Mouse (Mus musculus) olfactory bulb, adult 2 months (tissue): ENCODE data around the gene Nbea. TPM values are rescaled to one million over a fixed set of nuclear protein-coding genes. Genes with fewer than 3 reads are reported as not detected.
A peak's percentile ranks its signal among the peaks of the same experiment; 100 is the strongest.

ENCODE experiments used
- H3K27ac ChIP-seq: fragments of 200-500 bp; 2 replicates; pipeline ENCODE4 v1.5.1; 2012; ENCODE audit warnings: low read depth, low read length; ENCODE audit not compliant: insufficient read depth
- H3K4me1 ChIP-seq: fragments of 200-500 bp; 2 replicates; pipeline ENCODE4 v1.6.1; 2012; ENCODE audit warnings: low read length; ENCODE audit not compliant: control insufficient read depth, insufficient read depth
- H3K4me3 ChIP-seq: fragments of 200-500 bp; 2 replicates; pipeline ENCODE4 v1.5.1; 2012; ENCODE audit warnings: mild to moderate bottlenecking, low read depth, low read length, moderate library complexity; ENCODE audit not compliant: insufficient read depth
- CTCF ChIP-seq: fragments of 200-500 bp; IDR thresholded peaks from 2 replicates; pipeline ENCODE4 v1.5.1; 2012; ENCODE audit warnings: low read depth, mild to moderate bottlenecking, low read length, moderate library complexity; ENCODE audit not compliant: insufficient read depth
- POLR2A ChIP-seq: fragments of 200-500 bp; IDR thresholded peaks from 2 replicates; pipeline ENCODE4 v1.6.1; 2012; ENCODE audit warnings: mild to moderate bottlenecking, low read depth, low read length, moderate library complexity; ENCODE audit not compliant: insufficient read depth
- WGBS: fragments of 180-500 bp; shearing (Covaris S2); methylation state at CpG from one replicate; pipeline ENCODE4 v1.1.7; 2018; 5-methylcytosine and 5-hydroxymethylcytosine counted together
- polyA plus RNA-seq: library from polyadenylated mRNA; stranded (reverse); fragments of >200 nt; gene quantifications from 2 replicates; pipeline ENCODE4 v1.2.4, GENCODE M21; 2012; ENCODE audit warnings: low replicate concordance; ENCODE audit not compliant: missing spikeins, insufficient read depth, insufficient read length

Gene Nbea
- polyA plus RNA-seq, 1 experiment, result 109 TPM

- WGBS, result 4% methylated on average over 4 of the region's 4 CpGs
- Histone ChIP-seq H3K4me3 (no peak overlapping the region), H3K27ac (peak overlapping the region; percentile 46), H3K4me1 (peaks cover 8% of the 10 kb centered on the region)
- TF ChIP-seq CTCF, result no peak
- no peak for TF ChIP-seq POLR2A
These were observed 498.6 kb downstream of the Nbea start for GRCm38 (mm10) chr3:55684892-55685291.

GRCm38 (mm10) chr3:55677691-55678090 is 505.8 kb downstream of the Nbea start:
- no peaks in the 10 kb centered on the region for H3K4me1 ChIP-seq
- WGBS, result 74% methylated on average over 2 of the region's 2 CpGs
- H3K4me3 ChIP-seq, result no peak overlapping the region
- no peak overlapping the region for H3K27ac ChIP-seq
- TF ChIP-seq POLR2A (no peak), CTCF (no peak)

- no peaks in the 10 kb centered on the region for H3K4me1 ChIP-seq
- TF ChIP-seq POLR2A (no peak), CTCF (no peak)
- 94% methylated on average over 7 of the region's 7 CpGs for WGBS
- no peak overlapping the region for H3K27ac ChIP-seq
- H3K4me3 ChIP-seq, result no peak overlapping the region
These were observed 509.3 kb downstream of the Nbea start for GRCm38 (mm10) chr3:55674185-55674584.

- no peaks in the 10 kb centered on the region for H3K4me1 ChIP-seq
- TF ChIP-seq CTCF (no peak), POLR2A (no peak)
- no peak overlapping the region for H3K27ac ChIP-seq
- WGBS, result 70% methylated on average over 6 of the region's 6 CpGs
- H3K4me3 ChIP-seq, result no peak overlapping the region
These were observed 516.5 kb downstream of the Nbea start for GRCm38 (mm10) chr3:55667048-55667447.

DNA sequence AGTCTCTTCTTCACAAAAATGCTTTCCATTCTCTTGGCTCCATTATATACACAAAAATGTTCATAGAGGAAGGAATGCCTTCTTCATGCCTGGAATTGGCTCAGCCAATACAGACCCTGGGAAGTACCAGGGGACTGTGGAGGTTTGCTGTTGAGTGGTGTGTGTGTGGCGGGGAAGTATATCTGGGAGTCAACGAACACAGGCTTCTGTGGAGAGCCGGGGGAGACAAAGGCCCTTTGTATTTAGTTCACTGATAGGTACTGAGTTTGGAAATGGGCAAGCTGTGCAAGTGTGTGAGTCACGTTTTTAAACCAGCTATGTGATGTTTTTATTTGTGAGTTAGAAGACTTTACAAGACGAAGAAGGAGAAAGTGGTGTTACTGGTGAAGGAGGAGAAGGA is 517.6 kb downstream of the Nbea start:
- Histone ChIP-seq H3K4me3 (no peak overlapping the region), H3K27ac (no peak overlapping the region), H3K4me1 (no peaks in the 10 kb centered on the region)
- TF ChIP-seq POLR2A (no peak), CTCF (no peak)
- WGBS, result 53% methylated on average over 5 of the region's 5 CpGs

GRCm38 (mm10) chr3:55664713-55665112 is 518.8 kb downstream of the Nbea start:
- Histone ChIP-seq H3K4me1 (no peaks in the 10 kb centered on the region), H3K4me3 (no peak overlapping the region), H3K27ac (no peak overlapping the region)
- 86% methylated on average over 3 of the region's 3 CpGs for WGBS
- TF ChIP-seq CTCF, result no peak
- TF ChIP-seq POLR2A, result no peak

GRCm38 (mm10) chr3:55661678-55662445 is 521.6 kb downstream of the Nbea start:
- Histone ChIP-seq H3K4me1 (no peaks in the 10 kb centered on the region), H3K4me3 (no peak overlapping the region), H3K27ac (no peak overlapping the region)
- no peak for TF ChIP-seq CTCF
- TF ChIP-seq POLR2A, result no peak
- 83% methylated on average over 9 of the region's 9 CpGs for WGBS

DNA sequence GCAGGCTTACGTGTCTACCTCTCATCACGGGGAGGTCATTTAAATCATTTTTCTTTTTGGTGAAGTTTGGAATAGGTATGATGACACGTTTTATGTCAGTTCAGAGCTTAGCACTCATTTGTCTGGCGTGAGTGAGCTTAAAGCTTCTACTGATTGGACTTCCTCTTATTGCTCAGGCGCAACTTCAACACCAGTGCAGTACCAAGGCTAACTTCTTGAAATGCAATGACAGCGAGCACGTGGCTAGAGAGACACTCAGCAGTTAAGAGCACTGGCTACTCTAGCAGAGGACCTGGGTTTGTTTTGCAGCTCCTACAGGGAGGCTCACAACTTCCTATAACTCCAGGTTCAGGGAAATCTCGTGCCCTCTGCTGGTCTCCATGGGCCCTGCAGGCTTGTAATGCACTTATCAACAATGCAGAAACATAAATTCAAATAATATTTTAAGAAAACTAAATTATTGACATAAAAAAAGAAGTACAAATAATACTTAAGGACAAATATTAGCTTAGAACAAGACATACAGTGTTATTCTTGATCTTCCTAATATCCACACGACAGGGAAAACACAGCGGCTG is 523.2 kb downstream of the Nbea start:
- no peak for TF ChIP-seq CTCF
- no peak for TF ChIP-seq POLR2A
- no peak overlapping the region for H3K4me3 ChIP-seq
- no peak overlapping the region for H3K27ac ChIP-seq
- no peaks in the 10 kb centered on the region for H3K4me1 ChIP-seq
- 94% methylated on average over 10 of the region's 10 CpGs for WGBS

DNA sequence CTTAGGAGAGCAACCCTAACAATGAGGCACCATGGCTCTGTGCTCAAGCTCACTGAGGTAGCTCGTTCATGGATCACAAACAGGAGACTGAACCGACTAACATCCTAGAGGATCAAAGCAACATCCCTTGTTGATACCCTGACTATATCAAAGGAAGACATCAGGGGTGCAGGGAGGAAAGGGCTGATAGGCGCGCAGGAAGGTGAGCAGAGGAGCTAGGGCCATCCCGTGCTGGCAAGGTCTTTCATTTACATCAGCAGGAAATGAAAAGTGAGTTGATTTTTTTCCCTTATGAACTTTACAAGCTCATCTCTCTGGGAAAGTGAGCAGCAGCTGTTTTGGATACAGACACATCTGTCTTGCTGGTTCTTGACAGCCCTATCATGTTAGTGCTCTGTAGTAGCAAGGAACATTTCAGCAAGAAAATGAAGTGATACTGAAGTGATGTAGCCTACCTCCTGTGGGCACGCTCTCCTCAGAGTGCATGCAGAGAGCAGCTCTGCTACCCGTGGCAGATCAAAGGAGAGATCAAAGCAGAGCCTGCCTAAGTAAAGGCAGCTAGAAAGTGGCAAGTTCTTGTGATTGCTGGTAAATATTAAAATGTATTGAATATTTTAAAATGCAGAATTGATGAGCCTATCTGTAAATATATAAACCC is 523.8 kb downstream of the Nbea start:
- H3K4me1 ChIP-seq, result no peaks in the 10 kb centered on the region
- TF ChIP-seq POLR2A, result no peak
- TF ChIP-seq CTCF, result no peak
- no peak overlapping the region for H3K27ac ChIP-seq
- 84% methylated on average over 7 of the region's 7 CpGs for WGBS
- no peak overlapping the region for H3K4me3 ChIP-seq
